Mouse (Mus musculus): ENCODE measurements around the gene Rap1gap2. TPM values are rescaled to one million over a fixed set of nuclear protein-coding genes. Genes with fewer than 3 reads are reported as not detected.

Gene Rap1gap2
- polyA plus RNA-seq, 1 experiment from 2014 or later: 13.1 TPM

DNA sequence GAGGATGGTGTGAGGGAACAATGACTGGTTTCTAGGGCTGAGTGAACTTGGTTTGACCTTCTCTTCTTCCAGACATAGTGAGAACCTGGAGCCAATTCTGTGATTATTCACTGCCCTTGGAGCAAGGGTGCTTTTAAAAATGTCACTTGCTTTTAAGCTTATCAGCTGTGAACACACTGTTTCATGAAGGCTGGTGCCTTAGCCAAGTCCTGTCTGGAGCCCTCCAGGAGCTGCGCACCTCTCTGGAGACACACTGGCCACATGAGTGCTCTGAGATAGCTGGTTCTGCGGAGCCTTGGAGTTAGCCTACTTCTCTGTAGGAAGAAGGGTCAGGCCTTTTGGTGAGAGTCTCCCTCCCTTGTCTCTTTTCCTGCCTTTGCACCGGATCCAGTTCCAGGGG is 95.7 kb downstream of the Rap1gap2 start:
- no peak overlapping the region for H3K4me2 ChIP-seq
- H3K9me3 ChIP-seq: no peaks in the 10 kb centered on the region
- WGBS: 59% methylated on average over 3 of the region's 3 CpGs
- no peak for ATAC-seq (ENCODE audit: insufficient read depth, low FRiP score, low read depth)
- H3K9ac ChIP-seq: no peak overlapping the region
- no peaks in the 10 kb centered on the region for H3K36me3 ChIP-seq
- no peaks in the 10 kb centered on the region for H3K27me3 ChIP-seq (replicated peaks)
- H3K27ac ChIP-seq: no peak overlapping the region
- H3K4me1 ChIP-seq: no peaks in the 10 kb centered on the region
- no peak overlapping the region for H3K4me3 ChIP-seq (replicated peaks)

GRCm38 (mm10) chr11:74512595-74512994 is 98.1 kb downstream of the Rap1gap2 start:
- Histone ChIP-seq H3K4me2 (no peak overlapping the region), H3K9me3 (no peaks in the 10 kb centered on the region), H3K4me1 (no peaks in the 10 kb centered on the region), H3K4me3 (replicated peaks) (no peak overlapping the region), H3K27ac (no peak overlapping the region), H3K9ac (no peak overlapping the region), H3K27me3 (replicated peaks) (no peaks in the 10 kb centered on the region), H3K36me3 (no peaks in the 10 kb centered on the region)
- 85% methylated on average over 10 of the region's 10 CpGs for WGBS
- 0 out of 2 replicates have a peak, but pooled peaks have one; percentile 1 for ATAC-seq (ENCODE audit: insufficient read depth, low FRiP score, low read depth)

DNA sequence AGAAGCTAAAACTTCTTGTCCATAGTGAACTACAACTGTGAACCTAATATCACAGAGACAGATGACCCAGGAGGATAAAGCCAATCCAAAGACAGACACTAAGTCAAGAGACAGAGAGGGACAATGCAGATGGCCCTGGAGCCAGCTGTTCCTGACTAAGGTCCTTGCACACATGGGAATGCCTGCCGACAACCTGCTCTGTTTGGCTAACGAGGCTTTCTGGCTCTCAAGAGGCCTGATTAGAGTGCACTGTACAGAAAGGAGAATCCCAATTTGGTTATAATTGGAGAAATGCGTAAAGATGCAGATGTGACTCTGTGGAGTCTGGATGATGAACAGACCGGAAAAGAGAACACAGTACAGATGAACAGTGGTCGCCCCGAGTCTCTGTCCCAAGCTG is 104.4 kb downstream of the Rap1gap2 start:
- no peak overlapping the region for H3K4me2 ChIP-seq
- no peaks in the 10 kb centered on the region for H3K27me3 ChIP-seq (replicated peaks)
- no peak for ATAC-seq (ENCODE audit: insufficient read depth, low FRiP score, low read depth)
- H3K9me3 ChIP-seq: no peaks in the 10 kb centered on the region
- no peak overlapping the region for H3K9ac ChIP-seq
- H3K27ac ChIP-seq: no peak overlapping the region
- WGBS: 82% methylated on average over 6 of the region's 6 CpGs
- no peak overlapping the region for H3K4me3 ChIP-seq (replicated peaks)
- no peaks in the 10 kb centered on the region for H3K36me3 ChIP-seq
- H3K4me1 ChIP-seq: no peaks in the 10 kb centered on the region; the same call in 1 of the 2 replicates

DNA sequence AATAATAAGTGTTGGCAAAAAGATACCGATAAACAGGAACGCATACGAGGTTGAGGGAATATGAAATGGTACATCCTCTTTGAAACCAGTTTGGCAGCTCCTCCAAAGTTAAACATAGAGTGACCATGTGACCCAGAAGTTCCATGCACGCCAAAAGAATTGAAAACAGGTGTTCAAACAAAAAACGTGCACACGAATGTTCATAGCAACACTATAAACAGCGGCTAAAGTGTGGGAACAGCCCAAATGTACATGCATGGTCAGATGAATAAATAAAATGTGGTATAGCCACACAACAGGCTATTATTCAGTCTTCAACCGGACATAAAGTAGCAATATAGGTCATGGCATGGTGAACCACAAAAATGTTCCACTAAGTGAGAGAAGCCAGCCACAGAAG is 108.2 kb downstream of the Rap1gap2 start:
- H3K27ac ChIP-seq: peak overlapping the region; percentile 58; the same call in 1 of the 2 replicates

DNA sequence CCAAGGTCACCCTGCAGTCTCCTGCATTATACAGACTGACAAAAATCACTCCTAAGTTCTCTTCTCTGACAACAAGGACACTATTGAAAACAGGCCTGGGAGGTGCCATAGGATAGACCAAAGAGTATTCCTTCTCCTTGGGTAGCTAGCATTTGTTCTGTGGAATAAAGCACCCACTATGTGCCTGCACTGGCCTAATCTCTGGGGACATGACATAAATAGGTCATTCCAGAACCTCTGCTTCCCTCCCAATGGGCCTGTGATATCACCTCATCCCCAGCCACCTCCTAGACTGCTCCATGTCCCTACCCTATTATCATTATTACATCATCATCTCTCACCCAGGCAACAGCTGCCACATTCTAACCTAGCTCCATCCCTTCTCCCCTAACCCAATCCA is 108.7 kb downstream of the Rap1gap2 start:
- H3K9me3 ChIP-seq: no peaks in the 10 kb centered on the region
- no peak overlapping the region for H3K4me3 ChIP-seq (replicated peaks)
- H3K4me1 ChIP-seq: peaks cover 5% of the 10 kb centered on the region; the same call in 1 of the 2 replicates
- no peak overlapping the region for H3K4me2 ChIP-seq
- H3K9ac ChIP-seq: no peak overlapping the region
- 0 out of 2 replicates have a peak overlapping the region, but pooled peaks have one; percentile 38 for H3K27ac ChIP-seq
- no peaks in the 10 kb centered on the region for H3K27me3 ChIP-seq (replicated peaks)
- no peaks in the 10 kb centered on the region for H3K36me3 ChIP-seq
- 0 out of 2 replicates have a peak, but pooled peaks have one; percentile 56 for ATAC-seq (ENCODE audit: insufficient read depth, low FRiP score, low read depth)

More for the DNA sequence above, 108.2 kb downstream of the Rap1gap2 start:
- Histone ChIP-seq H3K9ac (no peak overlapping the region), H3K4me3 (replicated peaks) (no peak overlapping the region), H3K27me3 (replicated peaks) (no peaks in the 10 kb centered on the region), H3K36me3 (no peaks in the 10 kb centered on the region), H3K4me1 (peaks cover 5% of the 10 kb centered on the region; the same call in 1 of the 2 replicates), H3K4me2 (no peak overlapping the region), H3K9me3 (no peaks in the 10 kb centered on the region)
- WGBS: 62% methylated on average over 8 of the region's 8 CpGs
- peak; percentile 41; the same call in 1 of the 2 replicates for ATAC-seq (ENCODE audit: insufficient read depth, low FRiP score, low read depth)

DNA sequence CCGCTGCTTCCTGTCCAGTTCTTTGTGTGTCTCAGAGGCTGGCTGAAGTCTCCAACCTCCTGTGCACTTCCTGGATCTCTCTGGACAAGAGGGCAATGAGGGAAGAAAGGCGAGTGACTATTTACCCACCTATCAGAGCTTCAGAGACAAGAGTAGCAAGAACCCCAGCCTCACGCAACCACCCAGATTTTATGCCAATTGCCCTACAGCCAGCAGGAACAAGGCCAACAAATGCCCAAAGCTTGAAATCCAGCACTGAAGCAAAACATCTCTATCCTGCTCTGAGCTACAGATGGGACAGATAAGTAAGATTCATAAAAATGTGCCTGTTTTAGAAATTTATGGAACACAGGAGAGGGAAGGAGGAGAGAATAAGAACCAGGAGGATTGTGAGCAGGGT is 109.7 kb downstream of the Rap1gap2 start:
- Histone ChIP-seq H3K9me3 (no peaks in the 10 kb centered on the region), H3K4me1 (0 out of 2 replicates have a peak, but pooled peaks cover 5% of the 10 kb centered on the region), H3K27me3 (replicated peaks) (no peaks in the 10 kb centered on the region), H3K9ac (no peak overlapping the region), H3K4me2 (no peak overlapping the region), H3K4me3 (replicated peaks) (no peak overlapping the region), H3K27ac (no peak overlapping the region), H3K36me3 (no peaks in the 10 kb centered on the region)
- 59% methylated on average over 3 of the region's 3 CpGs for WGBS
- ATAC-seq (ENCODE audit: insufficient read depth, low FRiP score, low read depth): no peak

- H3K4me3 ChIP-seq (replicated peaks): no peak overlapping the region
- no peaks in the 10 kb centered on the region for H3K27me3 ChIP-seq (replicated peaks)
- no peak overlapping the region for H3K9ac ChIP-seq
- no peak overlapping the region for H3K4me2 ChIP-seq
- H3K36me3 ChIP-seq: no peaks in the 10 kb centered on the region
- H3K27ac ChIP-seq: no peak overlapping the region
- H3K9me3 ChIP-seq: no peaks in the 10 kb centered on the region
- WGBS: 55% methylated on average over 8 of the region's 8 CpGs
- ATAC-seq (ENCODE audit: insufficient read depth, low FRiP score, low read depth): no peak
- 0 out of 2 replicates have a peak, but pooled peaks cover 5% of the 10 kb centered on the region for H3K4me1 ChIP-seq
Observed at GRCm38 (mm10) chr11:74499521-74500099, 111.1 kb downstream of the Rap1gap2 start.

DNA sequence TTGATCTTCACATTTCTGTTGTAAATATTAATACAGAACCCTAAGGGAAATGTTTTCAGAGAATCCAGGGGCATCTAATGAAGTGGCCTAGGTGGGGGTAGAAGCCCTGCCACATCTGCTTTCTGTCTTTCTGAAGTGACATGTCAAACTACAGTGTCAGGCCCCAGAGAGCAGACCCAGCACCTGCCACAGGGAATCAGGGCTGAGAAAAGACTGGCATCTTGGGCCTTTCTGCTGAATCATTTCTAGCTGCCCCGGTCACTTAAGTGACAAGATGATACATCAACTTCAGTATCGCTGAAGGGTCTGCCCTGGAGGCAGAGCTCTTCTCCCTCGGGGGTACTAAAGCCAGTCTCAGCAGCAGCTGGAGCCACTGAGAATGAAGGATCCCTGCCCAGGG is 111.7 kb downstream of the Rap1gap2 start:
- 37% methylated on average over 3 of the region's 3 CpGs for WGBS
- Histone ChIP-seq H3K27me3 (replicated peaks) (no peaks in the 10 kb centered on the region), H3K9ac (no peak overlapping the region), H3K27ac (no peak overlapping the region), H3K4me2 (no peak overlapping the region), H3K9me3 (no peaks in the 10 kb centered on the region), H3K4me3 (replicated peaks) (no peak overlapping the region), H3K36me3 (no peaks in the 10 kb centered on the region), H3K4me1 (0 out of 2 replicates have a peak, but pooled peaks cover 9% of the 10 kb centered on the region)
- ATAC-seq (ENCODE audit: insufficient read depth, low FRiP score, low read depth): no peak

DNA sequence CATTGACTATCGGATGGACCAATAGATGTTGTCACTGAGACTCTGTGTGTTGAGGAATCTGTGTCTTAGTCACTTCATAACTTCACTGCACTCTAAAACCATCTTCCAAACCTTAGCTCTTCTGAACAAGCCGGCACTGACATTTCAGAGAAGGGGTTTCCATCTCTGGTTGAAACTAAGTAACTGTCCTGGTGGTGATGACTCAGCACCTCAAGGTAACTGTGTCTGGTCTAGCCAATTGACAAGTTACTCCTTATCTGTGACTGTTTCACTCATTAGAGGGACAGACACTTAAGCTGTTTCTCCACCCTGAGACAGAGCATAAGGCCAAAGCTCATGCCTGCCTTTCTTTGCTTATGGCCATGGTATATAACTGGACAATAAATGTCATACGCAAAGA is 114.1 kb downstream of the Rap1gap2 start:
- H3K36me3 ChIP-seq: no peaks in the 10 kb centered on the region
- H3K4me3 ChIP-seq (replicated peaks): no peak overlapping the region
- no peak for ATAC-seq (ENCODE audit: insufficient read depth, low FRiP score, low read depth)
- no peak overlapping the region for H3K27ac ChIP-seq
- 0 out of 2 replicates have a peak, but pooled peaks cover 15% of the 10 kb centered on the region for H3K4me1 ChIP-seq
- H3K9me3 ChIP-seq: no peaks in the 10 kb centered on the region
- no peaks in the 10 kb centered on the region for H3K27me3 ChIP-seq (replicated peaks)
- H3K4me2 ChIP-seq: no peak overlapping the region
- 96% methylated on average over 3 of the region's 3 CpGs for WGBS
- H3K9ac ChIP-seq: no peak overlapping the region

DNA sequence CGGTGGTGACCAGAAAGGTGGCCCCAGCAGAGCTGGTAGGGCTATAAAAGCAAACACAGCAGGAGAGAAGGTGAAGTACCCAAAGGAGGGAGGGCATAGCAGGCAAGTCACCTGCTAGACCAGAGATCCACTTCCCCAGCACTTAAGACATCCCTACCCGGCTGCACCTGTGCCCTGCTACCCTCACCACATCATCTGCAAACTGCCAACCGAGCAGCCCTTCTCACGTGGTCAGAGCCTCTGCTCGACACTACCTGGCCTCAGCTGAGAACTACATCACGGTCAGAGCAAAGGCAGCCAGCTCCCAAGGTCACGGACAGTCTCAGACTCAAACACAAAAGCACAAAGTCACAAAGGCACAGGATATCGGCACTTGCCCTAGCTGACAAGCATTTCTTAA is 116.8 kb downstream of the Rap1gap2 start:
- Histone ChIP-seq H3K36me3 (no peaks in the 10 kb centered on the region), H3K4me1 (peaks cover 10% of the 10 kb centered on the region; the same call in 1 of the 2 replicates), H3K27ac (peak overlapping the region; percentile 18; the same call in 1 of the 2 replicates), H3K4me2 (no peak overlapping the region), H3K4me3 (replicated peaks) (no peak overlapping the region), H3K9me3 (no peaks in the 10 kb centered on the region), H3K9ac (no peak overlapping the region), H3K27me3 (replicated peaks) (no peaks in the 10 kb centered on the region)
- no peak for ATAC-seq (ENCODE audit: insufficient read depth, low FRiP score, low read depth)
- 53% methylated on average over 8 of the region's 8 CpGs for WGBS

GRCm38 (mm10) chr11:74493172-74493862 is 117.4 kb downstream of the Rap1gap2 start:
- no peak overlapping the region for H3K9ac ChIP-seq
- WGBS: 51% methylated on average over 11 of the region's 11 CpGs
- H3K4me3 ChIP-seq (replicated peaks): no peak overlapping the region
- H3K27me3 ChIP-seq (replicated peaks): no peaks in the 10 kb centered on the region
- no peaks in the 10 kb centered on the region for H3K36me3 ChIP-seq
- H3K4me2 ChIP-seq: no peak overlapping the region
- H3K4me1 ChIP-seq: peaks cover 10% of the 10 kb centered on the region; the same call in 1 of the 2 replicates
- no peak for ATAC-seq (ENCODE audit: insufficient read depth, low FRiP score, low read depth)
- H3K9me3 ChIP-seq: no peaks in the 10 kb centered on the region
- H3K27ac ChIP-seq: peak overlapping the region; percentile 18; the same call in 1 of the 2 replicates

DNA sequence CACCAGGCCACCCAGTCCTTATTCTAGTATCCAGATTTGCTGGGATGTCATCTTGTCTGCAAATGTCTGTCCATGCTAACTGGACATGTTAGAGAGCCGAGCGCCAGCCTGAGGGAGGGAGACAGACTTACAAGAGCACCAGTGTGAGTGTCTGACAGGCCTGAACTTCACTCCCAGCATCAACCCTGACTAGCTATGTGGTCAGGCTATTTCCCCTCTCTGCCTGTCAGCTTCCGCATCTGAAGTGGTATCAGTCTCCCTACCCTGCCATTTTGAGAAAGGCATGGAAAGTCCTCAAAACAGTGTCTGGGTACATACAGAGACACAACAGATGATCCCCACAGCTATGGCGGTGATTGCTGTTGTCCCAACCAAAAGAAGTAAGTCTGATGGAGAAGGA is 119.6 kb downstream of the Rap1gap2 start:
- H3K4me1 ChIP-seq: peaks cover 10% of the 10 kb centered on the region; the same call in 1 of the 2 replicates
- H3K9me3 ChIP-seq: no peaks in the 10 kb centered on the region
- no peak overlapping the region for H3K27ac ChIP-seq
- no peak overlapping the region for H3K4me2 ChIP-seq
- no peak for ATAC-seq (ENCODE audit: insufficient read depth, low FRiP score, low read depth)
- H3K36me3 ChIP-seq: no peaks in the 10 kb centered on the region
- H3K9ac ChIP-seq: no peak overlapping the region
- H3K27me3 ChIP-seq (replicated peaks): no peaks in the 10 kb centered on the region
- H3K4me3 ChIP-seq (replicated peaks): no peak overlapping the region
- WGBS: 82% methylated on average over 4 of the region's 4 CpGs
